Mouse (Mus musculus): Measurements from ENCODE around the gene Ptpn13. TPM values are rescaled to one million over a fixed set of nuclear protein-coding genes. Genes with fewer than 3 reads are reported as not detected.

Ptpn13 gene
- polyA plus RNA-seq, 1 experiment from 2014 or later: 4.1 TPM

GRCm38 (mm10) chr5:103464329-103464728 is 39.3 kb downstream of the Ptpn13 start:
- ATAC-seq: no peak
- Histone ChIP-seq H3K27ac (ENCODE audit: low read length) (no peak overlapping the region), H3K4me3 (replicated peaks; ENCODE audit: low read length) (no peak overlapping the region), H3K4me2 (ENCODE audit: low read length) (no peak overlapping the region), H3K27me3 (replicated peaks; ENCODE audit: control insufficient read depth, insufficient read depth, low read length) (no peaks in the 10 kb centered on the region), H3K4me1 (replicated peaks; ENCODE audit: control insufficient read depth, insufficient read depth, low read length) (peaks cover 5% of the 10 kb centered on the region; the same call in 1 of the 2 replicates), H3K36me3 (ENCODE audit: control insufficient read depth, insufficient read depth) (no peaks in the 10 kb centered on the region), H3K9ac (replicated peaks; ENCODE audit: low read depth, low read length) (no peak overlapping the region), H3K9me3 (ENCODE audit: control insufficient read depth, low read length) (no peaks in the 10 kb centered on the region)
- WGBS: 87% methylated on average over 4 of the region's 4 CpGs

- H3K27ac ChIP-seq (ENCODE audit: low read length): no peak overlapping the region
- no peak overlapping the region for H3K4me3 ChIP-seq (replicated peaks; ENCODE audit: low read length)
- WGBS: 65% methylated on average over 10 of the region's 10 CpGs
- H3K27me3 ChIP-seq (replicated peaks; ENCODE audit: control insufficient read depth, insufficient read depth, low read length): no peaks in the 10 kb centered on the region
- no peak for ATAC-seq
- H3K4me2 ChIP-seq (ENCODE audit: low read length): no peak overlapping the region
- H3K9ac ChIP-seq (replicated peaks; ENCODE audit: low read depth, low read length): no peak overlapping the region
- no peaks in the 10 kb centered on the region for H3K9me3 ChIP-seq (ENCODE audit: control insufficient read depth, low read length)
- peaks cover 5% of the 10 kb centered on the region; the same call in 1 of the 2 replicates for H3K4me1 ChIP-seq (replicated peaks; ENCODE audit: control insufficient read depth, insufficient read depth, low read length)
- no peaks in the 10 kb centered on the region for H3K36me3 ChIP-seq (ENCODE audit: control insufficient read depth, insufficient read depth)
These were observed 39.8 kb downstream of the Ptpn13 start for GRCm38 (mm10) chr5:103464771-103465170.

DNA sequence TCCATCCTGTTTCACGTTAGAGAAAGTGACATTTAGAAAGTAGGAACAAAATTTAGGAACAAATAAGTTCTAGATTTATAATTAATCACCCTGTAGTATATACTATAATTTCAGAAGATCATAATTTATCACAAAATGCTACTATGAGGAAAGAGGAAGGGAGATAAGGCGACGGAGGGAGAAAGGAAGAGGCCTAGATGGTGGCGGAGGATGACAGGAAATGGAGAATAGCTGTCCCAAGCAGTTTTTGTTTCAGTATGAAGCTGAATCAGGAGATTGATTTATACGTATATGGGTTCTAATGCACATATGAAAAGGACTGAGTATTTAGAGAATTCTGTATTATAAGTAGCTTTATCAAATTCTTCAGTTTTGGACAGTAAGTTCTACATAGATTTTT is 47.7 kb downstream of the Ptpn13 start:
- ATAC-seq: no peak
- Histone ChIP-seq H3K27ac (ENCODE audit: low read length) (no peak overlapping the region), H3K27me3 (replicated peaks; ENCODE audit: control insufficient read depth, insufficient read depth, low read length) (no peaks in the 10 kb centered on the region), H3K9me3 (ENCODE audit: control insufficient read depth, low read length) (no peaks in the 10 kb centered on the region), H3K9ac (replicated peaks; ENCODE audit: low read depth, low read length) (no peak overlapping the region), H3K4me2 (ENCODE audit: low read length) (no peak overlapping the region), H3K4me3 (replicated peaks; ENCODE audit: low read length) (no peak overlapping the region), H3K36me3 (ENCODE audit: control insufficient read depth, insufficient read depth) (no peaks in the 10 kb centered on the region), H3K4me1 (replicated peaks; ENCODE audit: control insufficient read depth, insufficient read depth, low read length) (no peaks in the 10 kb centered on the region)
- 95% methylated on average over 5 of the region's 5 CpGs for WGBS

DNA sequence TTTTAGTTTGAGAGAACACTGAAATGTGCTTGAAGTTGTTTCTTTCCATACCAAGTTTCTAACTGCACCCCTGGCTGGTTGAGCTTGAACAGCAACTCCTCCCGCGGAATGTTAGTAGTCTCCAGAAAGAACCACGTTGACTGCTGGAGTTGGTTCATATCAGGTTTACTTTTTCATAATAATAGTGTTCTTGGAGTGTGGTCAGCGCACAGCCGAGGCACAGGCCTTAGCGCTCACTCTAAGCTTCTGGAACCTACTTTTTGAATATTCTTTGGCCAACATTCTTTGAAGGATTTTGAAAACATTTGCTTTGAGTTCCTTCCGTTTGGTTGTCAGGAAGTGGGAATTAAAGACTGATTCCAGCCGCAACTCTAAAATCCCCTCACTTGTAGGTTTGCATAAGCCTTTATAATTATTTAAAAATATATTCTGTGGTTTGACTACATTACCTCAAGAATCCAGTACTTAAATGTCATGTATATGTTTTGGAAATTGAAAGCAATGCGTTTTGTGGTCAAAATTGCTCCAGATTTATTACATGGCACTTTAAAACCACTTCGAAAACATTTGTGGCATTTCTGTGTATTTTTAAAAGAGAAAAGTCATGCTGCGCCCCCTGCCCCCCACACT is 48.6 kb downstream of the Ptpn13 start:
- no peaks in the 10 kb centered on the region for H3K27me3 ChIP-seq (replicated peaks; ENCODE audit: control insufficient read depth, insufficient read depth, low read length)
- ATAC-seq: no peak
- H3K4me2 ChIP-seq (ENCODE audit: low read length): no peak overlapping the region
- H3K36me3 ChIP-seq (ENCODE audit: control insufficient read depth, insufficient read depth): no peaks in the 10 kb centered on the region
- WGBS: 89% methylated on average over 11 of the region's 11 CpGs
- no peak overlapping the region for H3K4me3 ChIP-seq (replicated peaks; ENCODE audit: low read length)
- no peak overlapping the region for H3K9ac ChIP-seq (replicated peaks; ENCODE audit: low read depth, low read length)
- no peak overlapping the region for H3K27ac ChIP-seq (ENCODE audit: low read length)
- H3K9me3 ChIP-seq (ENCODE audit: control insufficient read depth, low read length): no peaks in the 10 kb centered on the region
- no peaks in the 10 kb centered on the region for H3K4me1 ChIP-seq (replicated peaks; ENCODE audit: control insufficient read depth, insufficient read depth, low read length)

DNA sequence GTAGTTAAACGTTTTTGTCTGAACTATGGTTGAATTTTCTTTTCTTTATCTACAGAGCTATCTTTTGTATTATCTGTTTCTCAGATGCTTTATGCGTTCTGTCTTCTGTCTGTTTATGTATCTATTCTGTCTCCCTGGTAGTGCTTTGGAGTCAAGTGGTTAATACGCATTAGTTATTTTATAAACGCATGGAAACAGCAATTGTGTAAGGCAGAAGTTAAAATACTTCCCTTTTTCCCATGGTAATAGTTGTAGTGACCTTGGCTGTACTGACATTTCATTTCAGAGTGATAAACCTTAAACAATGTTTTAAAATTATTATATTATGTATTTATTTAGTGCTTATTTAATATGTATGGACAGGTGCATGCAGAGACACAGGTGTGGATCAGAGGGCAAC is 49.3 kb downstream of the Ptpn13 start:
- no peaks in the 10 kb centered on the region for H3K36me3 ChIP-seq (ENCODE audit: control insufficient read depth, insufficient read depth)
- H3K27ac ChIP-seq (ENCODE audit: low read length): no peak overlapping the region
- H3K9me3 ChIP-seq (ENCODE audit: control insufficient read depth, low read length): no peaks in the 10 kb centered on the region
- H3K27me3 ChIP-seq (replicated peaks; ENCODE audit: control insufficient read depth, insufficient read depth, low read length): no peaks in the 10 kb centered on the region
- H3K9ac ChIP-seq (replicated peaks; ENCODE audit: low read depth, low read length): no peak overlapping the region
- ATAC-seq: no peak
- 90% methylated on average over 4 of the region's 4 CpGs for WGBS
- no peak overlapping the region for H3K4me3 ChIP-seq (replicated peaks; ENCODE audit: low read length)
- no peaks in the 10 kb centered on the region for H3K4me1 ChIP-seq (replicated peaks; ENCODE audit: control insufficient read depth, insufficient read depth, low read length)
- no peak overlapping the region for H3K4me2 ChIP-seq (ENCODE audit: low read length)

GRCm38 (mm10) chr5:103475503-103475902 is 50.5 kb downstream of the Ptpn13 start:
- no peaks in the 10 kb centered on the region for H3K9me3 ChIP-seq (ENCODE audit: control insufficient read depth, low read length)
- ATAC-seq: no peak

DNA sequence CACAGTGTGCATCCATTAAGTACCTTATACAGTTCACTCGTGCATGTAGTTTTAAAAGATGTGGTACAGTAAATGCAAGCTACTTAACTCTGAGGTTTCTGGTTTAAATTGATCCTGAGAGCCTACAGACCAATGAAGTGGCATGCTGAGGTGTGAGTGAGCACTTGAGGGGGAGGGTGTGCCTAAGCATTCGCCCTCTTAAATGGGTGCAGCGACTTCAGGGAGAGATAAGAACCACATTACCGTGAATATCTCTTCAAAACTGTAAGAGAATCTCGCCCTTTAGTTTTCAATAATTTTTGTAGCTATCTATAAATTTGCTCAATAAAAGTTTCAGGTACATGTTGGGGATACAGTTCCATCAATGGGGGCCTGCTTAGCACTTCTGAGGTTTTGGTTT is 54.5 kb downstream of the Ptpn13 start:
- no peak for ATAC-seq

More at GRCm38 (mm10) chr5:103475503-103475902, 50.5 kb downstream of the Ptpn13 start:
- H3K27me3 ChIP-seq (replicated peaks; ENCODE audit: control insufficient read depth, insufficient read depth, low read length): no peaks in the 10 kb centered on the region
- H3K36me3 ChIP-seq (ENCODE audit: control insufficient read depth, insufficient read depth): no peaks in the 10 kb centered on the region
- H3K27ac ChIP-seq (ENCODE audit: low read length): no peak overlapping the region
- no peak overlapping the region for H3K4me2 ChIP-seq (ENCODE audit: low read length)
- H3K4me3 ChIP-seq (replicated peaks; ENCODE audit: low read length): no peak overlapping the region
- no peak overlapping the region for H3K9ac ChIP-seq (replicated peaks; ENCODE audit: low read depth, low read length)
- WGBS: 88% methylated on average over 5 of the region's 5 CpGs
- no peaks in the 10 kb centered on the region for H3K4me1 ChIP-seq (replicated peaks; ENCODE audit: control insufficient read depth, insufficient read depth, low read length)

DNA sequence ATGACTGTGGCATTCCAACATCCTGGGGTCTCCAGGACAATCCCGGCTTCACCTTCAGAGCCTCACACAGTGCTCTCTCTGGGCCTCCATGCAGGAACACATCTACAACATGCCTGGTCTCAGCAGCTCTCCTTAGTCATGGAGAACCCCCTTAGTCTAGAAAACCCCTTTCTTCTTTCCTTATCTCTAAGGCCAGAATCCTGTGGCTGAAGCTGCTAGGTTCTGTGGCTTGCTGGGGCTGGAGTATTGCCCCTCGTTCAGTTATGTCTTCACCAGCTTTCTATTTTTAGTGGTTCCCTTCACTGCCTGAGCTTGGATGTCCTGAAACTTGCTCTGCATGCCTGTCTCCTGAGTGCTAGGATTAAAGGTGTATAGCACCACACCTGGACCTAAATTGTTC is 56.2 kb downstream of the Ptpn13 start:
- 81% methylated on average over 2 of the region's 2 CpGs for WGBS

More for the DNA sequence above, 54.5 kb downstream of the Ptpn13 start:
- H3K9ac ChIP-seq (replicated peaks; ENCODE audit: low read depth, low read length): no peak overlapping the region
- H3K9me3 ChIP-seq (ENCODE audit: control insufficient read depth, low read length): no peaks in the 10 kb centered on the region
- H3K4me2 ChIP-seq (ENCODE audit: low read length): no peak overlapping the region
- WGBS: 96% methylated on average over 5 of the region's 5 CpGs
- H3K36me3 ChIP-seq (ENCODE audit: control insufficient read depth, insufficient read depth): no peaks in the 10 kb centered on the region
- H3K27ac ChIP-seq (ENCODE audit: low read length): no peak overlapping the region
- no peak overlapping the region for H3K4me3 ChIP-seq (replicated peaks; ENCODE audit: low read length)
- no peaks in the 10 kb centered on the region for H3K4me1 ChIP-seq (replicated peaks; ENCODE audit: control insufficient read depth, insufficient read depth, low read length)
- H3K27me3 ChIP-seq (replicated peaks; ENCODE audit: control insufficient read depth, insufficient read depth, low read length): no peaks in the 10 kb centered on the region

GRCm38 (mm10) chr5:103487001-103487400 is 62.0 kb downstream of the Ptpn13 start:
- no peak overlapping the region for H3K4me2 ChIP-seq (ENCODE audit: low read length)
- 92% methylated on average over 7 of the region's 7 CpGs for WGBS

More for the DNA sequence above, 56.2 kb downstream of the Ptpn13 start:
- no peak overlapping the region for H3K9ac ChIP-seq (replicated peaks; ENCODE audit: low read depth, low read length)
- no peaks in the 10 kb centered on the region for H3K27me3 ChIP-seq (replicated peaks; ENCODE audit: control insufficient read depth, insufficient read depth, low read length)
- no peaks in the 10 kb centered on the region for H3K36me3 ChIP-seq (ENCODE audit: control insufficient read depth, insufficient read depth)
- no peak for ATAC-seq
- H3K9me3 ChIP-seq (ENCODE audit: control insufficient read depth, low read length): no peaks in the 10 kb centered on the region
- no peak overlapping the region for H3K4me3 ChIP-seq (replicated peaks; ENCODE audit: low read length)
- no peak overlapping the region for H3K4me2 ChIP-seq (ENCODE audit: low read length)
- no peak overlapping the region for H3K27ac ChIP-seq (ENCODE audit: low read length)
- no peaks in the 10 kb centered on the region for H3K4me1 ChIP-seq (replicated peaks; ENCODE audit: control insufficient read depth, insufficient read depth, low read length)

DNA sequence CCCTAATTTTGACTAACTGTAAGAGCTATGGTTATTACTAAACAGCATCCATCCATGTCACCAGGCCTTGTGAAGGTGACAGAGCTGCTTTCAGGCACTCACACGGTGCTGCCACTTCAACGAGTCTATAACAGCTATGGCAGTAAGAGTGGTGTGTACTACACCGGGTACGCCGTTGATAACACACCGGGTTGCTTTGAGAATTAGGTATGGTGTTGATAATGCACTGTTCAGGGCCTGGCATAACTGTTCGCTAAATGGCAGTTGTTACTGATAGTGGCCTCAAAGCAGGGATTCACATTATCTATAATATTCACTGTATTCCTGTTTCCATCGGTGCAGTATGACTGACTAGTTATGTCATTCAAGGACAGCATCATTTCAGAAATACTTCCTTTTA is 66.0 kb downstream of the Ptpn13 start:
- Histone ChIP-seq H3K36me3 (ENCODE audit: control insufficient read depth, insufficient read depth) (no peaks in the 10 kb centered on the region), H3K4me3 (replicated peaks; ENCODE audit: low read length) (no peak overlapping the region), H3K27ac (ENCODE audit: low read length) (no peak overlapping the region), H3K9me3 (ENCODE audit: control insufficient read depth, low read length) (no peaks in the 10 kb centered on the region), H3K4me2 (ENCODE audit: low read length) (no peak overlapping the region), H3K9ac (replicated peaks; ENCODE audit: low read depth, low read length) (no peak overlapping the region), H3K4me1 (replicated peaks; ENCODE audit: control insufficient read depth, insufficient read depth, low read length) (peaks cover 5% of the 10 kb centered on the region; the same call in 1 of the 2 replicates), H3K27me3 (replicated peaks; ENCODE audit: control insufficient read depth, insufficient read depth, low read length) (no peaks in the 10 kb centered on the region)
- no peak for ATAC-seq
- WGBS: 93% methylated on average over 8 of the region's 8 CpGs

More at GRCm38 (mm10) chr5:103487001-103487400, 62.0 kb downstream of the Ptpn13 start:
- Histone ChIP-seq H3K4me1 (replicated peaks; ENCODE audit: control insufficient read depth, insufficient read depth, low read length) (no peaks in the 10 kb centered on the region), H3K9ac (replicated peaks; ENCODE audit: low read depth, low read length) (no peak overlapping the region), H3K9me3 (ENCODE audit: control insufficient read depth, low read length) (no peaks in the 10 kb centered on the region), H3K27me3 (replicated peaks; ENCODE audit: control insufficient read depth, insufficient read depth, low read length) (no peaks in the 10 kb centered on the region), H3K36me3 (ENCODE audit: control insufficient read depth, insufficient read depth) (no peaks in the 10 kb centered on the region), H3K4me3 (replicated peaks; ENCODE audit: low read length) (no peak overlapping the region), H3K27ac (ENCODE audit: low read length) (no peak overlapping the region)
- ATAC-seq: no peak

Measured in forebrain, embryonic 16.5 days (tissue).